Mouse (Mus musculus) lung, postnatal 10 days (tissue): ENCODE results near the gene Olfm2.

ENCODE experiments used
- DNase-seq: peaks from one replicate; pipeline ENCODE4 v3.0.0; 2021

Olfm2 gene

DNA sequence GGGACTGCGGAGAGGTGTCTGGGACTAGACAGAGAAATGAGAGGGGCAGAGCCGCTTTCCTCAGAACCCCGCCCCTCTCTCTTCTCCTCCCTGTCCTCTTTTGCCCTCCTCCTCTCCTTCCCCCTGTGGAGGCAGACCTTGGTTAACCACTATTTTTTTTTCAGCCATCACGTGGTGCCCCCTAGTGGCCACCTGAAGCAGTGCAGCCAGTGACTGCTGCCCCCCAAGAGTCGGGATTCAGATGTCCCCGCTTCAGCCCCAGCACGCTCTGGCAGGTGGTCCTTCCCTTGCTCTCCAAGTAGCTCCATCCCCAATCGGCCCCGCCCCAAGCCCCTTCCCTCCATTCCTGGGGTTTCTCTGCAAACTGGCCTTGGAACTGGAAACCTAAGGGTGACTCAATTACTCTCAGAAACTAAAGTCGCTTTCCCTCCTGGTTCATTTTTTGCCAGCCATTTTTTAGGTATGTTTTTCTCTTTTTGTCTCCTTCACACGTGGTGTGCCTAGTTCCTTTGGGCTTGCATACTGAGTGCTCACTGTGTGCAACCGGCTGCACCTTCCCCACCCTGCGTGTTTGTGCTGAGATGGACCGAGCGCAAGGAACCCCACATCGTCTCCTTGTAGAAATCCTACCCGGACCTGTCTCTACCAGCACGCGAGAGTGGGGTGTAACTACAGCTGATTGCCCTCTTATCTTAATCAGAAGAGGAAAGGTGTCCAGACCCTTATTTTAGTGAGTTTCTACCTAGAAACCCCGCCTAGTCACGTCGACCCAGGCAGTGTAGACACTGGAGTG lies 2.0 kb downstream of the Olfm2 start:
- DNase-seq: peak; percentile 22

DNA sequence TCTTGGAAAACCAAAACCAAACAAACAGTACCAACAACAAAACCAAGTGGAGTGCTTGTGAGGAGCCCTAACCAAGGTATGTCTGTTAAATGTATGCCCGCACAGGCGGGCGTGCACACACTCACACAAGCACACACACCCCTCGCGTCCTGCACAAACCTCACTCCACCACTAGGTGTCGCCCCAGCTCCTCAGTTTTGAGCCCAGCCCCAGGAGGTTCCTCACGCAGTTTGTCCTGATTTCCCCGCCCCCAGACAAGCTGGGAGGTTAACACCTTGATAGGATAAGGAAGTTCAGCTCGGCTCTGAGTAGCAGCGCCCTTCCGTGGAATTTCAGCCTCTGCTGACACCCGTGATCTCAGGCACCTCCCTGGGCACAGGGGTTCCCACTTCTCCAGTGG lies 5.7 kb downstream of the Olfm2 start:
- DNase-seq: peak; percentile 89

DNA sequence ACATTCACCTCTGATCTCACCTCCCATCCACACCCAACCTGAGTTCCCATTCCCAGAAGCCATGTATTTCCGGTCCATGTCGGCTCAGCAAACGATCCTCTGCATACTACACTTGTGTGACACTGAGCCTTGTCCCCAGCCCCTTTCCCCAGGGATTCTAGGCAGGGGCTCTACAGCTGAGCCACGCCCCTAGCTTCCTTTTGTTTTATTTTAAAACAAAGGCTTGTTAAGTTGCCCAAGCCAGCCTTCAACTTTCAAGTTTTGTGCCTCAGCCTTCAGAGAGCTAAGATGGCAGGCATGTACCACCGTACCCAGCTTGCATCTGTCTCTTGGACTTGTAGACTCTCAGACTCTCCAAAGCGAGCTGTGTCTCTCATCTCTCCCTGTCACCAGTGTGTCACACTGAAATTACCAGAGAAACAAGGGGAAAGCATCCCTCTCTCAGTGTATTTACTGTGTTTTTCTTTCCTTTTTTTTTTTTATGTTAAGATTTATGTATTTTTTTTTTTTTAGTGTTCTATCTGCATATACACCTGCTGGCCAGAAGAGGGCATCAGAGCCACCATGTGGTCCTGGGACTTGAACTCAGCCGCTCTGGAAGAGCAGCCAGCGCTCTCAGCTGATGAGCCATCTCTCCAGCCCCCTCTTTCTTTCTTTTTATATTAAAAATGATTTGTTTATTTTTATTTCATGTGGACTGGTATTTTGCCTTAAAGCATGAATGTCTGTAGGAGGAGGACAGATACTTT lies 7.7 kb downstream of the Olfm2 start:
- peak; percentile 19 for DNase-seq

DNA sequence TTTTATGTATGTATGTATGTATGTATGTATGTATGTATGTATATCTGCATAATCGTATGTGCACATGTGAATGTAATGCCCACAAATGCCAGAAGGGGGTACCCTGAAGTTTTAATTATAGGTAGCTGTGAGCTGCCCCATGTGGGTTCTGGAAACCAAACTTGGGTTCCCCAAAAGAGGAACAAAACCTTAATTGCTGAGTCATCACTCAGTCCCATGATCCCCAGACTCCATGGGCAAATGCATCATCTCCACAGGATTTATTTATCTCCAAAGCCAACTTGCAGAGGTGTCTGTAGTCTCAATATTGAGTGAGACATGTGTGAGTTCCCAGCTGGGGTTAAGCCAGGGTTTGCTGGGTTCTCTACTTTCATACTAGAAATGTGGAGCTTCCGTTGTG lies 8.9 kb downstream of the Olfm2 start:
- no peak for DNase-seq

DNA sequence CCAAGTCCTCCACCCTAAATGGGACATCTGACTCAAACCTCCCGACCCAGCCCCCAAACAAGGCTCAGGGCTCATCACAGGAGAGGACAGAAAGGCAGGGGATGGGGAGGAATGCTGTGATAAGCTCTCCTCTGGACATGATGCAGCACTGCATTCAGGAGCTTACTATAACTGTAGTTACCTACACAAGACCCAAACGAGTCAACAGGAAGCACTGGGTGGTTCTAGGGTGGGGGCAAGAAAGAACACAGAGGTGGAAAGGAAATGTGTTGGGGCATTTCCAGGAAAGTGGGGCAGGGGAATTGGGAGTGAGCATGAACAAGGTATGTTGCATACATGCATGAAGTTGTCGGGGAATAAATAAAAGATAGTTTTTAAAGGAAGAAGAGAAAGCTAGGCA lies 11.5 kb downstream of the Olfm2 start:
- DNase-seq: no peak

DNA sequence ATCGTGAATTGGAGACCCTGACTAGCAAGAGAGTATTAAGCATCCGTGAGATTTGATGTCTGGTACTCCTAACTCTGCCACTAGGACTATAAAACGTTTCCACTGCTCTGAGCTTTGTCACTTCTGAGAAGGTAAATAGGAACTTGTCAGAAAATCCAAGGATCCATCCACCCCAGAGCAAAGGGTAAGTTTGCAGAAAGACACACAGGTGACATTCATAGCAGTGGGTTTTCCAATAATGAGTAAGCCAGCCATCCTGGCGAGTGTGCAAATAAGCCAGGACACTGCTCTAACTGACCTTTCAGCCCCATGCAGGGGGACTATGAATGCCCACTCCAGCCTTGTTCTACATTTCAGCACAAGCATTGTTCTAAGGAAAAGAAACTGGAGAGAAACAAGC lies 14.4 kb downstream of the Olfm2 start:
- no peak for DNase-seq

DNA sequence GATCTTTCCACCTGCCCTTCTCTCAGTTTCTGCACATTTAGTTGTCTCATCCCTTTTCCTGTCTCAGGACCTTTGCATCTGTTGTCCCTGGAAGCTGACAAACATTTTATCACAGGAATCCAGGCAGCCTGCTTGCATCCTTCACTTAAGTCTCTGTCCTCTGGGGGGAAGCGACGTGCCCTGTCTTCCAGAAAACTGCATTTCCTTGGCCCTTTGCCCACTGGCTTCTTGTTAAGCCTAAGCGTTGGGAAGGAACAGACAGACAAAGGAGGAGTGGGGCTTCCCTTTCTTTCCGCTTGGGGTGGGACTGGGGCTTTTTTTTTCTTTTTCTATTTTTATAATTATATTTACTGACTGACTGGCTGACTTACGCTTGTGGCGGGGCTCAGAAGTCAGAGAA lies 16.7 kb downstream of the Olfm2 start:
- DNase-seq: peak; percentile 26

DNA sequence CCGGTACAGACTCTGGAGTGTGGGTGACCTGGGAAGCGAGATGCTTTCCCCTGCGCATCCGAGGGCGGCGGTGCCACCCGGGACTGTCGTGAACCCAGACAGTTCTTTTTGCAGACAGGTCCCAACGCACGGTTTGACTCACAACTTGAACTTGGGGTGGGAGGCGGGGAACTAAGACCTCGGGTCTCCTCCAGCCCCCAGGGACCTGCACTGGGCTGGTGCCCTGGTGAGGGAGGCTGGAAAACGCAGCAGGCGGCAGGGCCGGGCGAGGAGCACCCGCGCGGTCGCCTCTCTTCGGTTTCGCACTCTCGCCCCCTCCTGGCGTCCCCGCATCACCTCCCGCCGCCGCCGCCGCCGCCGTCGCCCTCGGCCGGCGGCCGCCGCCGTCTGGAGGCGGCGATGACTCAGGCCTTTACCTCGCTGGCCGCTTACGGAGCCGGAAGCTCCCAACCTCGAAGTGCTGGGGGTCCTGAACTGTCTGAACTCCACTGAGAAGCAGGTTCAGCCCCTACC lies 18.5 kb downstream of the Olfm2 start:
- peak; percentile 65 for DNase-seq

DNA sequence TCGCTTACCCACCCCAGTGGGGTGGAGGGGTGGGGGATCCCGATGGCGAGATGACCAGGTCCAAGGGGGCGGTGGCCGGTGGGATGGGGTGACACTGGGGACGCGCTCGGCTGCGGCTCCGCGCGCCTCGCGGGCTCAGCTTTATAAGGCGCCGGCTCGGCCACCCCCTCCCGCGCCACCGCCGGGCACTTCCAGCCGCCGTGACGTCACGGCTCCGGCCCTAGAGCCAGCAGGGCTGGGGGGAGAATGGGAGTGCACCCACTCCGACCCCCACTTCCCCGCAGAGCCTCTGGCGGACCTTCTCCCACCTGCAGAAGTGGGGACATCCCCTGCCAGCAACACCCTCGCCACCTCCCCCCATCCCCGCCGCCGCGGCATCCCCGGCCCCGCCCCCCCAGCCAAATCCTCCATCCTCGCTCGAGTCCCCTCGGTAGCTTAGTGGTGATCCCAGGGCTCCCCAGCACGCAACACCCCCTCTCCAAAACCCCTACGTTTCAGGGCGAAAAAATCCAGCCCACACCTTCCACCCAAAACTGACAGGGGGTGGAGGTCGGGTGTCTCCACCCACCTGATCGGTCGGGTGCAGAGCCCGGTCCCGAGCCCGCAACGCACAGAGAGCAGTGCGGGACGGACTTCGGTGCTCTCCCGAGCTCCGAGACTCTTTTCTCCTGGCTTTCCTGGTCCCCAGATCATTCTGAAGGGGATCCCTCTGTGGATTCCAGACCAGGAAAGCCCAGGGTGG lies 19.1 kb downstream of the Olfm2 start:
- peak; percentile 11 for DNase-seq

DNA sequence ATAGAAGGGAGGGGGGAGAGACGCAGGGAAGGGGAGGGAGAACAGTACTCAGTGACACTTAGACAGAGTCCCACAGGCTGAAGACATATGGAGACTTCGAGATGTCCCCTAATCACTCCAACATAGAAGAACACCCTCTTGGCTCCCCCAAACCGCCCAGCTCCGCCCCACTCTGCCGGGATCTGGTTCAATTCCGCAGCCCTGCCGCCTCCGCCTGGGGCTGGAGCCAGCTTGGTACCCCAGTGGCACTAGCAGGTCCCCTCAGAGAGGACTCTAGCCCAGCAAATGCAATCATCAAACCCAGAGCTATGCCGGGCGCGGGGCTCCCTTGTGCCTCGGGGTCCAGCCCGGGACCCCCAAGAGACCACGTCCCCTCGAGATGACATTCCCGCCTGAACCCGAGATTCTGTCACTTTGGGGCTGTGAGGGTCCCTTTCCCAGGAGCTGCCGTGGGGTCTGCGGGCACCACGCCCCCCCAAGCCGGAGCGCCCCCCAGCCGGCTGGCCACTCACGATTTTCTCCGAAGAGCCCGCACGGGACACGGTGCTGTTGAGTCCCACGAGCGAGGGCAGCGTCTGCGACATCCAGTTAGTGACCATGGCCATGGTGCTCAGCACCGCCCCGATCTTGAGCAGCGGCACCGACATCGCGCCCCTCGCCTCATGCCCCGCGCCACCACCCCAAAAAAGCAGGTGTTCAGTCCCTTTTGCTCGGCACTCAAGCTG lies 19.9 kb downstream of the Olfm2 start:
- no peak for DNase-seq

DNA sequence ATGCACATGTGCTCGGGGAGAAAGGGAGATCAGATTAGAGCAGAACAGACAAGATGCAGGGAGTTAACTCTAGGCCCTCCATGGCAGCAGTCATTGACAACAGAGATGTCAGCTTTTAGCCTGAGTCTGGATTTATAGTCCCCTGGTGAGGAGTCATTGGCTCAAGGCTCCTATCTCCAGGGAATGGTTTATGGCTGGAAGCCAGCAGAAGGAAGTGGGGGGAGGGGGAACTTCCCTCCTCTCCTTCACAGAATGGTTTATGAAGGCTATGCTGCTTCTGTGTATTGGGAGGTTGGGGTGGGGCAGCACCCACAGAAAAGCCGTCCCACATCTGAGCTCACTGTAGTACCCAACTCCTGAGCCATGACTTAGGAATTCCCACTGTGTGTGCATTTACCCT lies 24.6 kb downstream of the Olfm2 start:
- no peak for DNase-seq

DNA sequence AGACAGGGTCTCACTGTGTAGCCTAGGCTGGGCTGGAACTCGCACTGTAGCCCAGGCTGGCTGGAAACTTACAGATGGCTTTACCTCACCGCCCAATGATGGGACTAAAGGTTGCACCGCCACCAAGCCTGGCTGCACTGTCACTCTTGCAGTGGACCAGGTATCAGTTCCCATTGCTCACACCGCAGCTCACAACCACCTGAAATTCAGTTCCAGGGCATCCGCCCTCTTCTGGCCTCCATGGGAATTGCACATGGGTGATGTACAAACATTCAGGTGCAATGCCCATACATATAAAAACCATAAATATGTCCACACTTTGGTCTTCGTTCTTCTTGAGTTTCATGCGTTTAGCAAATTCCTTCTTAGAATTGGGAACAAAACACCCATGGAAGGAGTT lies 30.8 kb downstream of the Olfm2 start:
- DNase-seq: no peak

DNA sequence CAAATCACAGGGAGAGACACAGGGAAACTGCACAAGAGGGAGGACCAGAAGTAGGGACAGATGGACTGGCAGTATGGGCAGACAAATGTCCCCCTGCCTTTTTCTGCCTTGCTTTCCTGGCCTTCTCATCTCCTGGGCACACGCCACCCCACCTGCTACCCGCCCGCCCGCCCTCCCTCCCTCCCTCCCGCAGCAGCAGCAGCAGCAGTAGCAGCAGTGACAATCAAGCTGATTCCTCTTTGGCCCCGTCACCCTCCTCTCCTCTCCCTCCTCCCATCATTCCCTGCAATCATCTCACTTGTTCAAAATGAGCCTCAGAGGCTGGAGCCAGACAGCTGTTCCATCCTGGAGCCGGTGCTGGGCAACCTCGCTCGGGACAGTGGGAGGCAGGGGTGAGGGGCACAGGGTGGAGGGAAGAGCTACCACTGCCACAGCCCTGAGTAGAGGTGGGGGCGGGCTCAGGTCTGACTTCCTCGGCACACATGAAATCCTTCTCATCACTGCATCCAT lies 32.6 kb downstream of the Olfm2 start:
- DNase-seq: no peak

DNA sequence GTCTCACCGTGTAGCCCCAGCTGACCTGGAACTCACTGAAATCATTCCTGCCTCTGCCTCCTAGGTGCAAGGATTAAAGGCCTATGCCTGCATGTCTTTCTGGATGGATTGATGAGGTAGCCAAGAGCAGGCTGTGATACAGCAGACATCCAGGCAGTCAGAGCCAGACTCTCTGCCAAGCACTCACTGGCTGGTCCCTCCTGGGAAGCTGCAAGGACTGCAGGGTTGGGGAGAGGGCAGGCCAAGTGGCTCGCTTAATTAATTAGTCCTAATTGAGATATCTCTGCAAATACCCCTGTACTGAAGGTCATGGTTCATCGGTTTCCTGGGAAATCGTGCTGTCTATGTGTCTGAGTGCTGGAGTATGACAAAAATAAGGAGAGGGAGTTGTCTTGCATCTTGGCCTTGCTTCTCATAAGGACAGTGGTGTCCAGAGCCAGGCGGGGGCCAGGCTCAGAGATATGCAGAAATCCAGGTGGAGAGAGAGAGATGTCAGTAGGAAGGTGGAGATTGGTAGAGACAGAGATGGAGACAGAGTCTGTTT lies 33.1 kb downstream of the Olfm2 start:
- no peak for DNase-seq

DNA sequence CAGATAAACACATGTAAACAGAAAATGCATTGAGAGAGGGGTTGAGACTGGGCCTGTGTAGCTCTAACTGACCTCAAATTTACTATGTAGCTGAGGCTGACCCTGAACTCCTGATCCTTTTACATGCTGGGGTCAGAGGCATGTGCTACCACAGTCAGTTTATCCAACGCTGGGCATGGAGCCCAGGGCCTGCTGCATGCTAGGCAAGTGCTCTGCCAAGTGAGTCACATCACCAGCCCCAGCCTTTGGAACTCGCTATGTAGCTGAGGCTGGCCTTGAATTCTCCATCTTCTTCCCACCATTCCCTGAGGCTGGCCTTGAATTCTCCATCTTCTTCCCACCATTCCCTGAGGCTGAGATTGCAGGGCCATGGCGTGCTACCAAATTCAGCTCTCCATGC lies 35.7 kb downstream of the Olfm2 start:
- DNase-seq: no peak

DNA sequence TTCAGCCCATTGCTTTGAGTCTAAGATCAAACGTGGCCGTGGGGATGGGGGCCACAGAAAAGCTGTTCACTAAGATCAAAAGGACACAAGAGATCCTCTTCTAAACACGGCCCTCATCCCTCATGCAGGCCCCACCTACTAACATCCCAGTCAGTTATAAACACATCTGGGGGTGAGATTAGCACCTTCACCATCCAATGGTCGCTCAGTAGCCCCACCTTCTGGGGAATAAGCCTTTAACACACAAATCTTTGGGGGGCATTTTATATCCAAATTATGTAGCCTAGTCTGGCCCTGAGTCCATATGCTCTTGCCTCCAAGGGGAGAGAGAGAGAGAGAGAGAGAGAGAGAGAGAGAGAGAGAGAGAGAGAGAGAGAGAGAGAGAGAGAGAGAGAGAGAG lies 40.2 kb downstream of the Olfm2 start:
- DNase-seq: no peak

DNA sequence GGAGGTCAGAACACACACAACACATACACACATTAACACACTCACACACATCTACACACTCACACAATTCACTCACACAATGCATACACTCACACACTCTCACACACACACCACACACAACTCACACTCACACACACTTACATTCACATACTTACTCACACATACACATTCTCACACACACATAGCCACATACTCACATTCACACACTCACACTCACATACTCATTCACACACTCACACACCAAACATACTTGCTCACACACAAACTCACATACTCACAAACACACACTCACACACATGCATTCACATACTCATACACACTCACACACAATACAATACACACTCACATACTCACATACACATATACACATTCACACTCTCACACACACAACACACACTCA lies 40.7 kb downstream of the Olfm2 start:
- no peak for DNase-seq

DNA sequence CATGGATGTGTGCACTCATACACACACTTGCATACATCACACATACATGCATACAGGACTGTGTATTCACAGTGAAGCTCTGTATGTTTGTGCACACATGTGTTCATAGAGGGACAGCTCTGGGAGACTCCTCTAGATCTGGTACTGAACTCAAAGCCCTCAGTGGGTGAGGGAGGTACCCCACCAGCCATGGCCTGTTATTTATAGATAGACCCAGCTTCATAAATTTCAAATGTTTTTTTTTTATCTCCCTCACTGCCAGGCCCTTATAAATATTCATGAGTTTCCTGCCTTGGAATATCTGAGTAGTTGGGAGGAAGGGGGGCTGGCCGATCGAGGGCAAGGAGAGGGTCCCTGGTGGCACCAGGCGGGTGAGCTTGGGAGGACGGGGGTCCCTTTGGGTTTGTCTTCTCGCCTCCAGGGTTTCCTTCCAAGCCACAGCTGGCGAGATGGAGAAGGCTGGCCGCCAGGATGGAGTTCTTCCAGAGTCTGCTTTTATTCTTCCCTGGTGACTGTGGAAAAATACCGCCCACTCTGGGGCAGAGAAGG lies 42.2 kb downstream of the Olfm2 start:
- no peak for DNase-seq

DNA sequence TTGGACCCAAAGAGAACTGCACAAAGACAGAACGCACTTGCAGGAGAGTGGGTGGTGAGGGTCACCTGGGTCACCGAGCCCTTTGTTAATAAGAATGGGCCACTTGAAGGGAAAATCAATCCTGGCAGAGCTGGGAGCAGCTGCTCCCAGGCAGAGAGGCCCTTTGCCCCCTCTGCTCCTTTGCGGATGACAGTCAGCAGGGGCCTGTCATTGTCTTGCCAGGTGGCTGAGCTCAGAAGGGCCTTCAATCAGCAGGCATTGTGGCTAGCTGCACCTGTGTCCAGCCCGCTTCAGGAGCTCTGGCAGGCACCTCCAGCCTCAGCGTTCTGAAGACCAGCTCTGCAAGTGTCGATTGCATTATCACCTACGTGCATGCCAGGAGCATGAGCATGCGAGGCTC lies 48.7 kb downstream of the Olfm2 start:
- no peak for DNase-seq

DNA sequence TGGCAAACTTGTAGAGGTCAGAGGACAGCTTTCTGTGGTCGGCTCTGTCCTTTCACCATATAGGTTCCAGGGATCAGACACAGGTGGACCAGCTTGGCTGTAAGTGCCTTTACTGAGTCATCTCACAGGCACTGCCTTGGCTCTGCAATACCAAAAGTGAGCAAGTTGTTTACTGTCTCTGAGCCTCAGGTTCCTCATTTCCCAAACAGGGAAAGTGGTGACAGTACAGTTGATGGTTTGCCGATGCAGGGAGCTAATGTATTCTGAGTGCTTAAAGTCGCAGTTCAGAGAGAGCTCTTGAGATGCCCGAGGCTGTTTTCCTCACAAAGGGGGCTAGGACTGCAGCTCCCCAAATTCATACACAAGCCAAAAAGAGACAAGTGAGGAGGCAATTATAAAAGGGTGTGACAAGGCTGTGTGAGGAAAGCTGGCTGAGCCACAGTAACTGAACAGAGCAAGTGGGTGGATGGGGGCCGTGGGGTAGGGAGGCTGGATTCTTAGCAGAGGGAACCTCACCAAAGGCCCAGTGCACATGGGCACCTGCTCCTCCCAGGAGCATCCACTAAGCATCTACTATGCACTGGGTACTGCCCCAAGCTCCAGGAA lies 49.9 kb downstream of the Olfm2 start:
- DNase-seq: no peak

DNA sequence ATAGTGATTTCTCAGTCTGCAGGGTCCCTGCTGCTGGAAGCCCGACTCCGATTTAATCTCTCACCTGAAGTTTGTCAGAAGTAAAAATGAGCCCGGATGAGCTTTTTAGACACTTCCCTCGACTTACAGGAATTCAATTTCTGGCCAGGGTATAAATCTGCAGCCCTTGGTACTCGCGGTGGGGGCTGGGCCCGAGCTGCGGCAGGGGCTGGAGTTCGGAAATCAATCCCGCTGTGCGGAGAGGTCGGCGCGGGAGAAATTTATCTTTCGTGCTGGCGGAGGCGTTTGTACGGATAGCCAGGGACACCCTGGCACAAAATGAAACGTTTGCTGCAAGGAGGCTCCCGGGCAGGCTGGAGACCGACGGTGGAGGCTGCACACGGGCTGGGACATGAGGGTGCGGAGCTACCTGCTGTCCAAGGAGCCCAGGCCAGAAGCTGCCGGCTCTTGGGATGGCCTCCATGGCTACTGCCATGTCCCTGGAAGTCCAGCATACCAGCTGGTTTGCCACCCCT lies 51.4 kb downstream of the Olfm2 start:
- no peak for DNase-seq
